In genomic region chr8:117805419-117805818, GRCm38 (mm10) we compare ENCODE assay signal across 16 mouse cellular contexts. TPM values are rescaled to one million over a fixed set of nuclear protein-coding genes. Genes with fewer than 3 reads are reported as not detected.
A peak's percentile ranks its signal among the peaks of the same experiment; 100 is the strongest.
DNase-seq lines count a peak whose midpoint lies in the region; ATAC-seq lines count a peak whose summit lies in the region.
"Had no signal": no experiment of that assay in that cellular context is flagged by ENCODE, and none has a peak within 500 bp of the region (broad histone marks: within the 10 kb centered on the region; RNA-seq: fewer than 3 reads in every experiment).

No protein-coding gene starts in this region.

- H3K4me3 ChIP-seq in intestine, embryonic 15.5 days (replicated peaks), result no peak overlapping the region
- H3K4me3 ChIP-seq: embryonic facial prominence, embryonic 15.5 days; forebrain, embryonic 15.5 days; heart, embryonic 15.5 days; hindbrain, embryonic 10.5 days had no signal

- ATAC-seq in intestine, embryonic 15.5 days, result peak; percentile 58
- ATAC-seq: forebrain, embryonic 15.5 days had no signal

- H3K9ac ChIP-seq in intestine, embryonic 15.5 days, result no peak overlapping the region
- H3K9ac ChIP-seq: embryonic facial prominence, embryonic 15.5 days; forebrain, embryonic 15.5 days; heart, embryonic 15.5 days had no signal

- H3K27me3 ChIP-seq in intestine, embryonic 15.5 days (replicated peaks), result no peaks in the 10 kb centered on the region
- H3K27me3 ChIP-seq: embryonic facial prominence, embryonic 15.5 days; forebrain, embryonic 15.5 days; heart, embryonic 15.5 days had no signal

- no peaks in the 10 kb centered on the region for H3K9me3 ChIP-seq in intestine, embryonic 15.5 days
- H3K9me3 ChIP-seq: embryonic facial prominence, embryonic 15.5 days; forebrain, embryonic 15.5 days; heart, embryonic 15.5 days; hindbrain, embryonic 10.5 days had no signal

- no peaks in the 10 kb centered on the region for H3K36me3 ChIP-seq in intestine, embryonic 15.5 days
- H3K36me3 ChIP-seq: embryonic facial prominence, embryonic 15.5 days; forebrain, embryonic 15.5 days; heart, embryonic 15.5 days; hindbrain, embryonic 10.5 days had no signal

- H3K4me2 ChIP-seq in intestine, embryonic 15.5 days (replicated peaks), result 0 out of 2 replicates have a peak overlapping the region, but pooled peaks have one; percentile 17
- H3K4me2 ChIP-seq: embryonic facial prominence, embryonic 15.5 days; forebrain, embryonic 15.5 days; heart, embryonic 15.5 days had no signal

- peak overlapping the region; percentile 64 for H3K27ac ChIP-seq in intestine, embryonic 15.5 days
- H3K27ac ChIP-seq: embryonic facial prominence, embryonic 15.5 days; forebrain, embryonic 15.5 days; heart, embryonic 15.5 days; hindbrain, embryonic 10.5 days had no signal

- H3K4me1 ChIP-seq in intestine, embryonic 15.5 days (replicated peaks), result peaks cover 11% of the 10 kb centered on the region

- peak; percentile 64 for DNase-seq in kidney, adult 9 months
- DNase-seq in large intestine, adult 2 months (ENCODE audit: low read depth, low spot score), result peak; percentile 40
- peak; percentile 17 to 39 for DNase-seq in lung, postnatal 4 days
- DNase-seq in embryo, embryonic 10 days (ENCODE audit: low spot score), result no peak
- DNase-seq in thymus, postnatal 14 days, result no peak
- no peak for DNase-seq in thymus, postnatal 0 days (ENCODE audit: low spot score)
- DNase-seq: adrenal gland, adult 8-10 months; cerebellum, adult 8-10 months; heart, adult 11 months; liver; midbrain, embryonic 14.5 days had no signal

- WGBS in intestine, embryonic 15.5 days, result 48% methylated on average over 5 of the region's 5 CpGs
- 30% methylated on average over 5 of the region's 5 CpGs for WGBS in large intestine, adult 2 months

RNA-seq across cellular contexts. Expression of gene Mphosph6, which starts 3.7 kb away (rescaled TPM):
- 49.7 and 54.5 TPM in 2 replicates for polyA plus RNA-seq in intestine, embryonic 15.5 days (2015; fragmentation: Nextera tagmentation; extraction: Ambion mirVana)
- 6.0 and 6.7 TPM in 2 replicates for polyA plus RNA-seq in large intestine, adult 2 months (2012; rRNA removed)
- polyA plus RNA-seq in thymus, postnatal 0 days (2015; fragmentation: Nextera tagmentation; extraction: Ambion mirVana), result 47.0 and 49.4 TPM in 2 replicates

Comparison
In these comparisons a context has a peak if more than half of its experiments do, and no peak if none do; other contexts are left out.
1. DNase-seq: peak in kidney, adult 9 months (single experiment), large intestine, adult 2 months (single experiment) and lung, postnatal 4 days (2 of 2); none in embryo, embryonic 10 days (single experiment), thymus, postnatal 14 days (single experiment) and thymus, postnatal 0 days (single experiment).